8 mouse cellular contexts compared by ENCODE assay signal in genomic region chr11:20132955-20133562, GRCm38 (mm10). TPM values are rescaled to one million over a fixed set of nuclear protein-coding genes. Genes with fewer than 3 reads are reported as not detected.
DNase-seq lines count a peak whose midpoint lies in the region; ATAC-seq lines count a peak whose summit lies in the region.

No protein-coding gene starts in this region.

- H3K4me2 ChIP-seq in midbrain, embryonic 15.5 days, result no peak overlapping the region
- H3K4me2 ChIP-seq in midbrain, embryonic 13.5 days (replicated peaks), result no peak overlapping the region

- H3K4me1 ChIP-seq in midbrain, embryonic 10.5 days, result no peaks in the 10 kb centered on the region
- H3K4me1 ChIP-seq in midbrain, embryonic 15.5 days, result no peaks in the 10 kb centered on the region
- no peaks in the 10 kb centered on the region for H3K4me1 ChIP-seq in midbrain, embryonic 13.5 days (replicated peaks)

- 53% methylated on average over 12 of the region's 12 CpGs for WGBS in midbrain, embryonic 10.5 days
- 31% methylated on average over 12 of the region's 12 CpGs for WGBS in midbrain, embryonic 15.5 days
- 44% methylated on average over 12 of the region's 12 CpGs for WGBS in midbrain, embryonic 13.5 days

- intact Hi-C loops in left cerebral cortex, postnatal 36 days (cut with DNase I), result loop anchor here (5.0 kb wide), 2 partner anchors 69 to 269 kb away; partner anchors contain the start of gene Rab1a

- H3K27me3 ChIP-seq in midbrain, embryonic 10.5 days (ENCODE audit: low read depth, poor library complexity, severe bottlenecking), result no peaks in the 10 kb centered on the region
- no peaks in the 10 kb centered on the region for H3K27me3 ChIP-seq in midbrain, embryonic 15.5 days (replicated peaks)
- no peaks in the 10 kb centered on the region for H3K27me3 ChIP-seq in midbrain, embryonic 13.5 days

- H3K36me3 ChIP-seq in midbrain, embryonic 10.5 days, result no peaks in the 10 kb centered on the region
- H3K36me3 ChIP-seq in midbrain, embryonic 15.5 days (replicated peaks), result no peaks in the 10 kb centered on the region
- H3K36me3 ChIP-seq in midbrain, embryonic 13.5 days, result no peaks in the 10 kb centered on the region

- no peaks in the 10 kb centered on the region for H3K9me3 ChIP-seq in midbrain, embryonic 10.5 days (replicated peaks)
- H3K9me3 ChIP-seq in midbrain, embryonic 15.5 days, result no peaks in the 10 kb centered on the region
- H3K9me3 ChIP-seq in midbrain, embryonic 13.5 days, result no peaks in the 10 kb centered on the region

- no peak overlapping the region for H3K9ac ChIP-seq in midbrain, embryonic 15.5 days
- no peak overlapping the region for H3K9ac ChIP-seq in midbrain, embryonic 13.5 days (replicated peaks)

- H3K4me3 ChIP-seq in midbrain, embryonic 10.5 days, result no peak overlapping the region
- H3K4me3 ChIP-seq in midbrain, embryonic 15.5 days, result no peak overlapping the region
- H3K4me3 ChIP-seq in midbrain, embryonic 13.5 days (replicated peaks), result no peak overlapping the region

- DNase-seq in midbrain, embryonic 10.5 days (ENCODE audit: low spot score), result peak; percentile 49
- DNase-seq in gastrocnemius, postnatal 10 days, result peak; percentile 67
- DNase-seq in kidney, adult 11 months, result peak; percentile 87
- DNase-seq in left cerebral cortex, postnatal 36 days (ENCODE audit: low spot score in 2 of 2), result peak; percentile 63 to 79
- DNase-seq in spleen, postnatal 10 days (ENCODE audit: low spot score in 2 of 2), result peak; percentile 68 to 85

- H3K27ac ChIP-seq in midbrain, embryonic 10.5 days (replicated peaks), result no peak overlapping the region
- no peak overlapping the region for H3K27ac ChIP-seq in midbrain, embryonic 15.5 days
- H3K27ac ChIP-seq in midbrain, embryonic 13.5 days, result no peak overlapping the region

- no peak for ATAC-seq in midbrain, embryonic 15.5 days (replicated peaks)
- peak; percentile 100 for ATAC-seq in common myeloid progenitor, adult 5-6 weeks (replicated peaks; ENCODE audit: low read depth, poor library complexity, severe bottlenecking)
- ATAC-seq in midbrain, embryonic 13.5 days, result 0 out of 2 replicates have a peak, but pooled peaks have one; percentile 14

RNA-seq across cellular contexts. Expression of gene Actr2, which starts 20.3 kb away (rescaled TPM):
- polyA plus RNA-seq in midbrain, embryonic 10.5 days (2016; fragmentation: Nextera tagmentation; extraction: Ambion mirVana), result 112 and 130 TPM in 2 replicates
- polyA plus RNA-seq in midbrain, embryonic 15.5 days (2015; fragmentation: Nextera tagmentation; extraction: Ambion mirVana), result 157 and 173 TPM in 2 replicates
- 234 and 249 TPM in 2 replicates for total RNA-seq in common myeloid progenitor, adult 5-6 weeks (2017)
- 10 to 100 TPM; 51.8 to 60.2 TPM for total RNA-seq in gastrocnemius, postnatal 10 days (2021)
- 100 to 1,000 TPM; 260 to 264 TPM for total RNA-seq in left cerebral cortex, postnatal 36 days (2021)
- 167 and 179 TPM in 2 replicates for polyA plus RNA-seq in midbrain, embryonic 13.5 days (2015; fragmentation: Nextera tagmentation; extraction: Ambion mirVana)
